In the genomic region with DNA sequence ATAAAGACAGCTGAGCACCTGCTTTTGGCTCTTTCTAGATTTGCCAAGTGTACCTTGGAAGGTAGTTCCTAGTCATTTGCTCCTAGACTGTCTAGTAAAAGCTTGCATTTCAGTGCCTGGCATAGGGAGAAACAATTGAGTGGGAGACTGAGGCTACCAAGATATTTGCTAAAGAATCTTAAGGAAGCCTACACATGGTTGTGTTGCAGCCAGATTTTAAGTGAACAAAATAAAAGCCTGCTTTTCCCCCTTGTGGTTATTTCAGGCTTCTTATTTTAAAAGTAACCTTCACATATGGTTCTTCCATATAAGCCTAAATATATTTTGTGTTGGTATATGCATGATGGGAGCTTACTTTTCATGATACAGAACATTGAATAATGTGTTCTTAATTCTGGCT, we compare ENCODE assay signal across 17 mouse cellular contexts. TPM values are rescaled to one million over a fixed set of nuclear protein-coding genes. Genes with fewer than 3 reads are reported as not detected.
"Had no signal": no experiment of that assay in that cellular context is flagged by ENCODE, and none has a peak within 500 bp of the region (broad histone marks: within the 10 kb centered on the region; RNA-seq: fewer than 3 reads in every experiment).

No protein-coding gene starts in this region.

- ATAC-seq: intestine, embryonic 16.5 days had no signal

- DNase-seq: kidney, adult 2 months; kidney, postnatal 14 days; layer of hippocampus, adult 9-11 months; layer of hippocampus, postnatal 36 days; lung, adult 18-20 months; retina, postnatal 1 day; right cerebral cortex, postnatal 4 days; spleen, adult 18-20 months; thymus, adult 18-20 months; thymus, postnatal 14 days had no signal

- H3K9me3 ChIP-seq: kidney, embryonic 15.5 days; limb, embryonic 13.5 days had no signal

- H3K27ac ChIP-seq: kidney, embryonic 15.5 days; limb, embryonic 13.5 days; liver, embryonic 14.5 days had no signal

- H3K9ac ChIP-seq: kidney, embryonic 15.5 days; limb, embryonic 13.5 days; liver, embryonic 14.5 days had no signal

- H3K36me3 ChIP-seq: kidney, embryonic 15.5 days; limb, embryonic 13.5 days had no signal

- H3K4me2 ChIP-seq: kidney, embryonic 15.5 days; limb, embryonic 13.5 days had no signal

- H3K4me3 ChIP-seq: kidney, embryonic 15.5 days; limb, embryonic 13.5 days had no signal

RNA-seq across cellular contexts. Expression of a gene that starts 3.8 kb away (rescaled TPM):
- total RNA-seq: liver, adult 2 months; megakaryocyte-erythroid progenitor cell, adult 5-6 weeks had no signal
- polyA plus RNA-seq: kidney, adult 2 months; large intestine, adult 2 months; liver, adult 2 months had no signal
